Mouse (Mus musculus) bone marrow macrophage, adult 2 months (primary cell): ENCODE results near the gene Zxdc.

ENCODE experiments used
- CTCF ChIP-seq: IDR thresholded peaks from 2 replicates; pipeline ENCODE4 v1.5.1; 2012; ENCODE audit warnings: low read depth, mild to moderate bottlenecking, low read length, moderate library complexity
- POLR2A ChIP-seq: IDR thresholded peaks from 2 replicates; pipeline ENCODE4 v1.6.1; 2012; ENCODE audit warnings: mild to moderate bottlenecking, low read depth, low read length, borderline replicate concordance

GRCm38 (mm10) chr6:90437041-90437440 is 67.7 kb downstream of the Zxdc start:
- no peak for TF ChIP-seq CTCF
- TF ChIP-seq POLR2A = no peak
